Mouse (Mus musculus) embryonic facial prominence, embryonic 11.5 days (tissue): ENCODE measurements around the gene Ppif. TPM values are rescaled to one million over a fixed set of nuclear protein-coding genes. Genes with fewer than 3 reads are reported as not detected.

Experiments used
- ATAC-seq: fragments of 200-750 bp; cut with Nextera tagmentation; replicated peaks from 2 replicates; pipeline ENCODE4 v1.8.0; 2017; ENCODE audit warnings: low read depth; ENCODE audit not compliant: insufficient number of reproducible peaks, low FRiP score, low TSS enrichment
- DNase-seq: peaks from one replicate; pipeline ENCODE4 v3.0.0-alpha.2; 2015; ENCODE audit warnings: low spot score
- H3K27ac ChIP-seq: fragments of 300-500 bp; sonication (generic); replicated peaks from 2 replicates; pipeline ENCODE4 v1.5.1; 2014; ENCODE audit warnings: mild to moderate bottlenecking, low read depth, low read length, control low read depth
- H3K27me3 ChIP-seq: fragments of 300-500 bp; sonication (generic); 2 replicates; pipeline ENCODE4 v1.6.1; 2014; ENCODE audit warnings: mild to moderate bottlenecking, low read length, moderate library complexity, mixed read lengths; ENCODE audit not compliant: control insufficient read depth, insufficient read depth
- H3K36me3 ChIP-seq: fragments of 300-500 bp; sonication (generic); replicated peaks from 2 replicates; pipeline ENCODE4 v1.6.1; 2014; ENCODE audit warnings: low read depth, mild to moderate bottlenecking, low read length, moderate library complexity, mixed read lengths; ENCODE audit not compliant: control insufficient read depth, insufficient read depth
- H3K4me1 ChIP-seq: fragments of 300-500 bp; sonication (generic); 2 replicates; pipeline ENCODE4 v1.6.1; 2014; ENCODE audit warnings: low read length, mixed read lengths; ENCODE audit not compliant: control insufficient read depth, insufficient read depth
- H3K4me2 ChIP-seq: fragments of 300-500 bp; sonication (generic); 2 replicates; pipeline ENCODE4 v1.6.1; 2014; ENCODE audit warnings: low read depth, mild to moderate bottlenecking, control low read depth, low read length, moderate library complexity
- H3K4me3 ChIP-seq: fragments of 300-500 bp; sonication (generic); 2 replicates; pipeline ENCODE4 v1.5.1; 2014; ENCODE audit warnings: low read depth, low read length, control low read depth
- H3K9ac ChIP-seq: fragments of 300-500 bp; sonication (generic); replicated peaks from 2 replicates; pipeline ENCODE4 v1.6.1; 2014; ENCODE audit warnings: mild to moderate bottlenecking, control low read depth, low read length
- H3K9me3 ChIP-seq: fragments of 300-500 bp; sonication (generic); replicated peaks from 2 replicates; pipeline ENCODE4 v1.6.1; 2016; ENCODE audit warnings: mild to moderate bottlenecking, low read length, inconsistent platforms, mixed read lengths; ENCODE audit not compliant: control insufficient read depth
- WGBS: fragments of 180-500 bp; shearing (Covaris S2); extraction: QIAGEN DNeasy Blood & Tissue Kit; methylation state at CpG from one replicate; pipeline ENCODE4 v1.1.7; 2014; 5-methylcytosine and 5-hydroxymethylcytosine counted together
- polyA plus RNA-seq: library from polyadenylated mRNA; unstranded; fragments of >200 nt; fragmentation: Nextera tagmentation; extraction: Ambion mirVana; gene quantifications from 2 replicates; pipeline ENCODE4 v1.2.1, GENCODE M21; 2014

The Ppif gene
- polyA plus RNA-seq, 1 experiment from 2014 or later, result 43.7 TPM

GRCm38 (mm10) chr14:25682020-25682419, 11.9 kb upstream of the Ppif start:
- WGBS, result 79% methylated on average over 6 of the region's 6 CpGs
- Histone ChIP-seq H3K27ac (no peak overlapping the region), H3K36me3 (no peaks in the 10 kb centered on the region), H3K9ac (no peak overlapping the region), H3K4me3 (no peak overlapping the region), H3K27me3 (no peaks in the 10 kb centered on the region; the same call in 1 of the 2 replicates), H3K4me2 (no peak overlapping the region), H3K4me1 (no peaks in the 10 kb centered on the region), H3K9me3 (no peaks in the 10 kb centered on the region)
- ATAC-seq, result no peak
- no peak for DNase-seq

- 78% methylated on average over 7 of the region's 7 CpGs for WGBS
- no peak for DNase-seq
- no peak overlapping the region for H3K4me2 ChIP-seq
- no peaks in the 10 kb centered on the region for H3K36me3 ChIP-seq
- H3K27ac ChIP-seq, result no peak overlapping the region
- H3K9ac ChIP-seq, result no peak overlapping the region
- ATAC-seq, result no peak
- H3K4me3 ChIP-seq, result no peak overlapping the region
- H3K9me3 ChIP-seq, result no peaks in the 10 kb centered on the region
- no peaks in the 10 kb centered on the region for H3K4me1 ChIP-seq
- H3K27me3 ChIP-seq, result no peaks in the 10 kb centered on the region
Observed at GRCm38 (mm10) chr14:25686216-25686945, 7.6 kb upstream of the Ppif start.

- H3K27me3 ChIP-seq, result no peaks in the 10 kb centered on the region
- H3K36me3 ChIP-seq, result no peaks in the 10 kb centered on the region
- no peak overlapping the region for H3K9ac ChIP-seq
- no peak for DNase-seq
- H3K4me1 ChIP-seq, result no peaks in the 10 kb centered on the region
- no peak overlapping the region for H3K27ac ChIP-seq
- H3K4me2 ChIP-seq, result no peak overlapping the region
- ATAC-seq, result no peak
- H3K9me3 ChIP-seq, result no peaks in the 10 kb centered on the region
- no peak overlapping the region for H3K4me3 ChIP-seq
- WGBS, result 77% methylated on average over 10 of the region's 10 CpGs
Observed at GRCm38 (mm10) chr14:25686983-25687901, 6.7 kb upstream of the Ppif start.

GRCm38 (mm10) chr14:25693271-25693887, 575 bp upstream of the Ppif start:
- WGBS, result 73% methylated on average over 6 of the region's 6 CpGs
- H3K27ac ChIP-seq, result no peak overlapping the region
- DNase-seq (no peak), ATAC-seq (no peak)
- H3K36me3 ChIP-seq, result no peaks in the 10 kb centered on the region; the same call in 1 of the 2 replicates
- H3K27me3 ChIP-seq, result no peaks in the 10 kb centered on the region
- peak overlapping the region; percentile 37; the same call in 1 of the 2 replicates for H3K9ac ChIP-seq
- no peaks in the 10 kb centered on the region; the same call in 1 of the 2 replicates for H3K4me1 ChIP-seq
- no peaks in the 10 kb centered on the region for H3K9me3 ChIP-seq
- peak overlapping the region; percentile 19; the same call in 1 of the 2 replicates for H3K4me2 ChIP-seq
- H3K4me3 ChIP-seq, result no peak overlapping the region

GRCm38 (mm10) chr14:25694569-25694897, 579 bp downstream of the Ppif start:
- H3K9ac ChIP-seq, result peak overlapping the region; percentile 70
- H3K27me3 ChIP-seq, result no peaks in the 10 kb centered on the region
- H3K4me1 ChIP-seq, result no peaks in the 10 kb centered on the region; the same call in 1 of the 2 replicates
- H3K9me3 ChIP-seq, result no peaks in the 10 kb centered on the region
- H3K36me3 ChIP-seq, result no peaks in the 10 kb centered on the region; the same call in 1 of the 2 replicates
- peak overlapping the region; percentile 88 for H3K4me2 ChIP-seq
- H3K27ac ChIP-seq, result no peak overlapping the region
- peak overlapping the region; percentile 66 for H3K4me3 ChIP-seq
- DNase-seq, result peak; percentile 51
- peak; percentile 22; the same call in 1 of the 2 replicates for ATAC-seq
- 2% methylated on average over 10 of the region's 10 CpGs for whole genome bisulfite sequencing

GRCm38 (mm10) chr14:25695059-25695458, 1.1 kb downstream of the Ppif start:
- peaks cover 2% of the 10 kb centered on the region for H3K36me3 ChIP-seq
- H3K9me3 ChIP-seq, result no peaks in the 10 kb centered on the region
- H3K27me3 ChIP-seq, result no peaks in the 10 kb centered on the region
- 75% methylated on average over 6 of the region's 6 CpGs for WGBS
- H3K4me2 ChIP-seq, result peak overlapping the region; percentile 88
- DNase-seq (no peak), ATAC-seq (no peak)
- no peaks in the 10 kb centered on the region; the same call in 1 of the 2 replicates for H3K4me1 ChIP-seq
- H3K9ac ChIP-seq, result peak overlapping the region; percentile 70
- peak overlapping the region; percentile 66 for H3K4me3 ChIP-seq
- no peak overlapping the region for H3K27ac ChIP-seq

GRCm38 (mm10) chr14:25696356-25696755, 2.4 kb downstream of the Ppif start:
- Histone ChIP-seq H3K4me3 (no peak overlapping the region), H3K9ac (no peak overlapping the region), H3K4me1 (no peaks in the 10 kb centered on the region; the same call in 1 of the 2 replicates), H3K27me3 (no peaks in the 10 kb centered on the region), H3K9me3 (no peaks in the 10 kb centered on the region), H3K36me3 (peaks cover 2% of the 10 kb centered on the region), H3K4me2 (no peak overlapping the region), H3K27ac (no peak overlapping the region)
- WGBS, result 70% methylated on average over 2 of the region's 2 CpGs
- ATAC-seq (no peak), DNase-seq (no peak)
